Mouse (Mus musculus) embryonic facial prominence, embryonic 14.5 days (tissue): ENCODE results near the gene Rab26. TPM values are rescaled to one million over a fixed set of nuclear protein-coding genes. Genes with fewer than 3 reads are reported as not detected.

Experiments used
- ATAC-seq: fragments of 200-750 bp; cut with Nextera tagmentation; 2 replicates; pipeline ENCODE4 v1.8.0; 2017; ENCODE audit warnings: low read depth, moderate number of reproducible peaks, moderate TSS enrichment
- DNase-seq: peaks from one replicate; pipeline ENCODE4 v3.0.0-alpha.2; 2015; ENCODE audit warnings: low spot score
- H3K27ac ChIP-seq: fragments of 300-500 bp; sonication (generic); replicated peaks from 2 replicates; pipeline ENCODE4 v1.5.1; 2014; ENCODE audit warnings: low read depth, mild to moderate bottlenecking, low read length, moderate library complexity
- H3K27me3 ChIP-seq: fragments of 300-500 bp; sonication (generic); replicated peaks from 2 replicates; pipeline ENCODE4 v1.6.1; 2014; ENCODE audit warnings: low read length; ENCODE audit not compliant: control insufficient read depth, insufficient read depth
- H3K36me3 ChIP-seq: fragments of 300-500 bp; sonication (generic); 2 replicates; pipeline ENCODE4 v1.6.1; 2014; ENCODE audit warnings: low read length, mixed read lengths; ENCODE audit not compliant: control insufficient read depth, insufficient read depth
- H3K4me1 ChIP-seq: fragments of 300-500 bp; sonication (generic); 2 replicates; pipeline ENCODE4 v1.6.1; 2014; ENCODE audit warnings: antibody characterized with exemption, low read length; ENCODE audit not compliant: control insufficient read depth, insufficient read depth
- H3K4me2 ChIP-seq: fragments of 300-500 bp; sonication (generic); 2 replicates; pipeline ENCODE4 v1.6.1; 2014; ENCODE audit warnings: low read depth, mild to moderate bottlenecking, low read length, moderate library complexity, mixed read lengths
- H3K4me3 ChIP-seq: fragments of 300-500 bp; sonication (generic); 2 replicates; pipeline ENCODE4 v1.5.1; 2014; ENCODE audit warnings: low read depth, mild to moderate bottlenecking, low read length
- H3K9ac ChIP-seq: fragments of 300-500 bp; sonication (generic); 2 replicates; pipeline ENCODE4 v1.6.1; 2014; ENCODE audit warnings: low read depth, mild to moderate bottlenecking, low read length, moderate library complexity, mixed read lengths
- H3K9me3 ChIP-seq: fragments of 300-500 bp; sonication (generic); 2 replicates; pipeline ENCODE4 v1.6.1; 2016; ENCODE audit warnings: low read length; ENCODE audit not compliant: control insufficient read depth
- WGBS: fragments of 180-500 bp; shearing (Covaris S2); extraction: QIAGEN DNeasy Blood & Tissue Kit; methylation state at CpG from one replicate; pipeline ENCODE4 v1.1.7; 2014; 5-methylcytosine and 5-hydroxymethylcytosine counted together
- polyA plus RNA-seq: library from polyadenylated mRNA; unstranded; fragments of >200 nt; fragmentation: Nextera tagmentation; extraction: Ambion mirVana; gene quantifications from 2 replicates; pipeline ENCODE4 v1.2.1, GENCODE M21; 2014

Rab26 gene
- 2.8 and 2.9 TPM in 2 replicates for polyA plus RNA-seq

DNA sequence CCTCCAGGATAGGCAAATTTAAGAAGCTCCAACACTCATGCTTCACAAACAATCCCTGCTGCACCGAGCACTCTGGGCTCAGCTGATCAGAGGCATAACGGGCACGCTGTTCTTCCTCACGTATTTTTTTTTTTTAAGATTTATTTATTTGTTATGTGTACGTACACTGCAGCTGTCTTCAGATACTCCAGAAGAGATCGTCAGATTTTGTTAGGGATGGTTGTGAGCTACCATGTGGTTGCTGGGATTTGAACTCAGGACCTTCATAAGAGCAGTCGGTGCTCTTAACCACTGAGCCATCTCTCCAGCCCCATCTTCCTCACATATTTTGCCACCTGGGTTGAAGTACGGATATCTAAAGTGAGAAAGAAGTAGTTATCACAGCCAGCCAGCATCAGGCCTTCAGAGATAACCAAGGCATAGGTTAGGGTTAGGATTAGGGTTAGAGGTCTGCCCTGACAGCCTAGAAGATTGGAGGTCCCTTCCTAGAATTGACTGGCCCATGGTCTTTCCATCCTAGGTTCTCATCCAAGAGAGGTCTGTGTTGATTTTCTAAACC is at the start of gene Rab26:
TSS of gene Rab26 (minus strand) at position 51 of the 559 bp plus-strand sequence.
- DNase-seq = no peak
- no peak for ATAC-seq

DNA sequence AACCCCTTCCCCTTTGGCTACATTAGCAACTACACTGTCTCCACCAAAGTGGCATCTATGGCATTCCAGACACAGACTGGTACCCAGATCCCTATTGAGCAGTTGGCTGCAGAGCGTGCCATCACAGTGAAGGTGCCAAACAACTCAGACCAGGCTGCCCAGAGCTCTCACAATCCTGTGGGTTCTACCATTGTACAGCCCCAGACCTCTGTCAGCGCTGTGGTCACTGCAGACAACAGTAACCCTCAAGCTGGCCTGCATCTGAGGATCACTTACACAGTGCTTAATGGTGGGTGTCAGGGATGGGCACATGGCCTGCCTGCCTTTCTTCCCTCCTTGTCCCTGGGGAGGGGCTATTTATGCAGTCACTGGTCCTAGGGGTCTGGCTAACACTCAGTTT is 46.3 kb upstream of the Rab26 start:
- Histone ChIP-seq H3K27me3 (no peaks in the 10 kb centered on the region), H3K4me2 (no peak overlapping the region), H3K36me3 (peaks cover 88% of the 10 kb centered on the region), H3K4me1 (no peaks in the 10 kb centered on the region), H3K4me3 (no peak overlapping the region), H3K9ac (no peak overlapping the region), H3K9me3 (no peaks in the 10 kb centered on the region), H3K27ac (no peak overlapping the region)
- ATAC-seq = no peak
- WGBS = 100% methylated on average over 2 of the region's 2 CpGs
- no peak for DNase-seq

More for the DNA sequence above, at the start of gene Rab26:
- Histone ChIP-seq H3K27ac (no peak within 1 kb of the TSS), H3K36me3 (peaks cover 18% of the 10 kb centered on the region), H3K4me2 (peak within 1 kb of the TSS; percentile 61), H3K9me3 (no peaks in the 10 kb centered on the region), H3K27me3 (no peaks in the 10 kb centered on the region), H3K4me3 (peak within 1 kb of the TSS; percentile 34), H3K4me1 (peaks cover 16% of the 10 kb centered on the region), H3K9ac (peak within 1 kb of the TSS; percentile 57)
- WGBS = 87% methylated on average over 8 of the region's 8 CpGs

DNA sequence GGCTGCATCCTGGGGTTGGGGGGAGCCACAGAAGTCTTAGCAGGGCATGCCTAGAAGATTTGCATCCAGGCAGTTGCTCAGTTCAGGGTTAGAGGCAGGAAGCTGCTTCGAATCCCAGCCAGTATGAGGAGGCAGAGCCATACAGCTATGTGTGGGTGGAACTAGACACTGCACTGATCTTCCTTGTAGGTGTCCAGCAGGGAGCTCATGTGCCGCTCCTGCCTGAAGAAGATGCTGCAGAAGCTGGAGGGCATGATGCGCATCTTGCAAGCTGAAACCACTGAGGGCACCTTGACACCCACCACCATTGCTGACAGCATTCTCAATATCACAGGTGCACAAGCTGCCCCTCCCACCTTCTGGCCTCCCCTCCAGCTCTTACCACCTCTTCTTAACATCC is 45.5 kb upstream of the Rab26 start:
- ATAC-seq (no peak), DNase-seq (no peak)
- Histone ChIP-seq H3K27ac (no peak overlapping the region), H3K27me3 (no peaks in the 10 kb centered on the region), H3K4me2 (no peak overlapping the region), H3K4me1 (no peaks in the 10 kb centered on the region), H3K9ac (no peak overlapping the region), H3K9me3 (no peaks in the 10 kb centered on the region), H3K4me3 (no peak overlapping the region), H3K36me3 (peaks cover 89% of the 10 kb centered on the region)
- 91% methylated on average over 3 of the region's 3 CpGs for WGBS

DNA sequence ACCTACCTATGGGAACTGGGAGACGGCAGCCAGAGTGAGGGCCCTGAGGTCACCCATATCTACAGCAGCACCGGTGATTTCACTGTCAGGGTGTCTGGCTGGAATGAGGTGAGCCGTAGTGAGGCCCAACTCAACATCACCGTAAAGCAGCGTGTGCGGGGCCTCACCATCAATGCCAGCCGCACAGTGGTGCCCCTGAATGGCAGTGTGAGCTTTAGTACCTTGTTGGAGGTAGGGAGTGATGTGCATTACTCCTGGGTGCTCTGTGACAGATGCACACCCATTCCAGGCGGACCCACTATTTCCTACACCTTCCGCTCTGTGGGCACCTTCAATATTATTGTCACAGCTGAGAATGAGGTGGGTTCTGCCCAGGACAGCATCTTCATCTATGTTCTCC is 39.8 kb upstream of the Rab26 start:
- no peaks in the 10 kb centered on the region for H3K4me1 ChIP-seq
- peaks cover 96% of the 10 kb centered on the region for H3K36me3 ChIP-seq
- ATAC-seq (no peak), DNase-seq (no peak)
- WGBS = 94% methylated on average over 9 of the region's 9 CpGs
- H3K4me3 ChIP-seq = no peak overlapping the region
- no peaks in the 10 kb centered on the region for H3K9me3 ChIP-seq
- no peaks in the 10 kb centered on the region for H3K27me3 ChIP-seq
- no peak overlapping the region for H3K9ac ChIP-seq
- no peak overlapping the region for H3K27ac ChIP-seq
- no peak overlapping the region for H3K4me2 ChIP-seq

DNA sequence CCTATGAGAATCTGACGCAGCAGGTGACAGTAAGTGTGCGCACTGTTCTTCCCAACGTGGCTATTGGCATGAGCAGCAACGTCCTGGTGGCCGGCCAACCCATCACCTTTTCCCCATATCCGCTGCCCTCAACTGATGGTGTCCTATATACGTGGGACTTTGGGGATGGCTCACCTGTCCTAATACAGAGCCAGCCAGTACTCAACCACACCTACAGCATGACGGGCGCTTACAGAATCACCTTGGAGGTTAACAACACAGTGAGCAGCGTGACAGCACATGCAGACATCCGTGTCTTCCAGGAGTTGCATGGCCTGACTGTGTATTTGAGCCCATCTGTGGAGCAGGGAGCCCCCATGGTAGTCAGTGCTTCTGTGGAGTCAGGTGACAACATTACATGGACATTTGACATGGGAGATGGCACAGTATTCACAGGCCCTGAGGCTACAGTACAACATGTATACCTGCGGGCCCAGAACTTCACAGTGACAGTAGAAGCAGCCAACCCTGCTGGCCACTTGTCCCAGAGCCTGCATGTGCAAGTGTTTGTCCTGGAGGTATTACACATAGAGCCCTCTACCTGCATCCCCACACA is 38.7 kb upstream of the Rab26 start:
- Histone ChIP-seq H3K27ac (no peak overlapping the region), H3K4me2 (no peak overlapping the region), H3K9ac (no peak overlapping the region), H3K36me3 (peaks cover 96% of the 10 kb centered on the region), H3K4me1 (no peaks in the 10 kb centered on the region), H3K27me3 (no peaks in the 10 kb centered on the region), H3K4me3 (no peak overlapping the region), H3K9me3 (no peaks in the 10 kb centered on the region)
- WGBS = 94% methylated on average over 12 of the region's 12 CpGs
- DNase-seq = no peak
- ATAC-seq = no peak

DNA sequence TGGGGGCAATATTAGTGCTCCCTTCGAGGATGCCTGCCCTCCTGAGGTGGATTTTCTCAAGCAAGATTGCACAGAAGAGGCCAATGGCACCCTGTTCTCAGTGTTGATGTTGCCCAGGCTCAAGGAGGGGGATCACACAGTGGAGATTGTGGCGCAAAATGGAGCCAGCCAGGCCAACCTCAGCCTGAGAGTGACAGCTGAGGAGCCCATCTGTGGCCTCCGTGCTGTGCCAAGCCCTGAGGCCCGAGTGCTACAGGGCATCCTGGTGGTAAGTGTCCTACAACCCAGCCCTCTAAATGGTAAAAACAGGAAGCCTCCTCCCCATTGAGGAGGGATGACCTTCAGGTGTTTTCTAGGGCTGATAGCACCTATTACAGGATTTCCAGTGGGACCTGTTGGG is 35.8 kb upstream of the Rab26 start:
- H3K4me3 ChIP-seq = no peak overlapping the region
- peaks cover 94% of the 10 kb centered on the region for H3K36me3 ChIP-seq
- H3K4me2 ChIP-seq = no peak overlapping the region
- WGBS = 94% methylated on average over 4 of the region's 4 CpGs
- no peak for ATAC-seq
- peaks cover 8% of the 10 kb centered on the region; the same call in 1 of the 2 replicates for H3K4me1 ChIP-seq
- no peaks in the 10 kb centered on the region for H3K27me3 ChIP-seq
- no peak overlapping the region for H3K9ac ChIP-seq
- H3K27ac ChIP-seq = no peak overlapping the region
- H3K9me3 ChIP-seq = no peaks in the 10 kb centered on the region
- DNase-seq = no peak

DNA sequence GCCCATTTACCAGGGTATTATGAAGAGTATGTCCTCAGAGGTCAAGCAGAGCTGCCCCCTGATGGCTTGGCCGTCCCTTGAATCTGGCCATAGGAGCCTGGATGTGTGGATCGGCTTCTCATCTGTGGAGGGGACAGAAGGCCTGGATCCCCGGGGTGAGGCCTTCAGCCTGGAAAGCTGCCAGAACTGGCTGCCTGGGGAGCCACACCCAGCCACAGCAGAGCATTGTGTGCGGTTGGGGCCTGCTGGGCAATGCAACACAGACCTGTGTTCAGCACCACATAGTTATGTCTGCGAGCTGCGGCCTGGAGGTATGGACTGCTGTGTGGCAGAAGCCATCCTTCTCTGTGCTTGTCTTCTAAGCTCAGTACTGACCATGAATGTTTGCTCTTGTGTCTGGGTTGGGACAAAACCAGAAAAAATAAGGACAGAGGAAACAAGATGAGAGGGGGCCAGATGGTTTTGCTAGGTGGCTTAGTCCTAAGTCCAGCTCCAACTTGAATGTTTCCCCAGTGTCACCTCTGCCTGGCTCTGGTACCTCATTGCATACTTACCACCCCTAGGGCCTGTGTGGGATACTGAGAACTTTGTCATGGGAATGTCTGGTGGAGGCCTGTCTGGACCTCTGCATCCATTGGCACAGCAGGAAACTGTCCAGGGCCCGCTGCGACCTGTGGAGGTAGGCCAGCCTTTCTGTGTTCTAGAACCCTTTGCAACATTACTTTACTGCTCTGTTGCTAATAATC is 33.2 kb upstream of the Rab26 start:
- H3K36me3 ChIP-seq = peaks cover 70% of the 10 kb centered on the region
- WGBS = 66% methylated on average over 8 of the region's 8 CpGs
- no peaks in the 10 kb centered on the region for H3K27me3 ChIP-seq
- ATAC-seq (peak; percentile 64), DNase-seq (peak; percentile 64)
- no peak overlapping the region for H3K27ac ChIP-seq
- no peaks in the 10 kb centered on the region for H3K9me3 ChIP-seq
- no peak overlapping the region for H3K4me3 ChIP-seq
- peak overlapping the region; percentile 31; the same call in 1 of the 2 replicates for H3K9ac ChIP-seq
- H3K4me2 ChIP-seq = no peak overlapping the region
- H3K4me1 ChIP-seq = peaks cover 8% of the 10 kb centered on the region; the same call in 1 of the 2 replicates

DNA sequence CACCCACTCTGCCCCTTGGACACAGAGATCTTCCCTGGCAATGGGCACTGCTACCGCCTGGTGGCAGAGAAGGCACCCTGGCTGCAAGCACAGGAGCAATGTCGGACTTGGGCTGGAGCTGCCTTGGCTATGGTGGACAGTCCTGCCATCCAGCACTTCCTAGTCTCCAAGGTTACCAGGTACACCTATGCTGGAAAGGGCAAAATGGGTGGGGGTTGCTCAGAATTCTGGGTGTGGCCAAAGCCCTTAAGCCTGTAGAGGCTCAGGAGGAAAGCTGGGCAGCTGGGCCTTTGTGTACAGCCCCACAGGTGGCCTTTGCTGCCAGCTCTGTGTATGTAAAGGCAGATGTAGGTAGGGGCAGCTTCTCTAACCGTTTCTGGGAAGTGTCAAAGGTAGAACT is 31.8 kb upstream of the Rab26 start:
- peaks cover 8% of the 10 kb centered on the region; the same call in 1 of the 2 replicates for H3K4me1 ChIP-seq
- H3K27me3 ChIP-seq = no peaks in the 10 kb centered on the region
- peaks cover 57% of the 10 kb centered on the region for H3K36me3 ChIP-seq
- WGBS = 73% methylated on average over 3 of the region's 3 CpGs
- no peak overlapping the region for H3K4me2 ChIP-seq
- H3K27ac ChIP-seq = no peak overlapping the region
- no peak overlapping the region for H3K9ac ChIP-seq
- H3K9me3 ChIP-seq = no peaks in the 10 kb centered on the region
- no peak overlapping the region for H3K4me3 ChIP-seq
- ATAC-seq (peak; percentile 28; the same call in 1 of the 2 replicates), DNase-seq (no peak)
